Mouse (Mus musculus) liver, embryonic 16.5 days (tissue): ENCODE results near the gene Smad5. TPM values are rescaled to one million over a fixed set of nuclear protein-coding genes. Genes with fewer than 3 reads are reported as not detected.
A peak's percentile ranks its signal among the peaks of the same experiment; 100 is the strongest.

Source experiments
- ATAC-seq: fragments of 200-750 bp; cut with Nextera tagmentation; 2 replicates; pipeline ENCODE4 v1.8.0; 2017; ENCODE audit warnings: low read depth, mild to moderate bottlenecking, moderate number of reproducible peaks, moderate library complexity
- H3K27ac ChIP-seq: fragments of 300-500 bp; sonication (generic); 2 replicates; pipeline ENCODE4 v1.5.1; 2014; ENCODE audit warnings: mild to moderate bottlenecking, low read length
- H3K27me3 ChIP-seq: fragments of 300-500 bp; sonication (generic); 2 replicates; pipeline ENCODE4 v1.6.1; 2014; ENCODE audit warnings: low read depth, low read length, mixed read lengths; ENCODE audit not compliant: control insufficient read depth, insufficient read depth
- H3K36me3 ChIP-seq: fragments of 300-500 bp; sonication (generic); 2 replicates; pipeline ENCODE4 v1.6.1; 2014; ENCODE audit warnings: mild to moderate bottlenecking; ENCODE audit not compliant: control insufficient read depth, insufficient read depth
- H3K4me1 ChIP-seq: fragments of 300-500 bp; sonication (generic); 2 replicates; pipeline ENCODE4 v1.6.1; 2014; ENCODE audit warnings: low read depth, low read length, mixed read lengths; ENCODE audit not compliant: control insufficient read depth
- H3K4me2 ChIP-seq: fragments of 300-500 bp; sonication (generic); 2 replicates; pipeline ENCODE4 v1.6.1; 2014; ENCODE audit warnings: low read depth, low read length, mixed read lengths
- H3K4me3 ChIP-seq: fragments of 300-500 bp; sonication (generic); 2 replicates; pipeline ENCODE4 v1.5.1; 2014; ENCODE audit warnings: low read depth, mild to moderate bottlenecking, low read length
- H3K9ac ChIP-seq: fragments of 300-500 bp; sonication (generic); 2 replicates; pipeline ENCODE4 v1.6.1; 2014; ENCODE audit warnings: low read depth, low read length
- H3K9me3 ChIP-seq: fragments of 300-500 bp; sonication (generic); replicated peaks from 2 replicates; pipeline ENCODE4 v1.6.1; 2016; ENCODE audit warnings: low read length; ENCODE audit not compliant: control insufficient read depth
- WGBS: fragments of 180-500 bp; shearing (Covaris S2); extraction: QIAGEN DNeasy Blood & Tissue Kit; methylation state at CpG from one replicate; pipeline ENCODE4 v1.1.7; 2014; ENCODE audit not compliant: insufficient replicate concordance; 5-methylcytosine and 5-hydroxymethylcytosine counted together
- polyA plus RNA-seq: library from polyadenylated mRNA; unstranded; fragments of >200 nt; fragmentation: Nextera tagmentation; extraction: Ambion mirVana; gene quantifications from 2 replicates; pipeline ENCODE4 v1.2.1, GENCODE M21; 2015

Gene Smad5
- polyA plus RNA-seq, 1 experiment from 2014 or later, result 4.0 TPM

DNA sequence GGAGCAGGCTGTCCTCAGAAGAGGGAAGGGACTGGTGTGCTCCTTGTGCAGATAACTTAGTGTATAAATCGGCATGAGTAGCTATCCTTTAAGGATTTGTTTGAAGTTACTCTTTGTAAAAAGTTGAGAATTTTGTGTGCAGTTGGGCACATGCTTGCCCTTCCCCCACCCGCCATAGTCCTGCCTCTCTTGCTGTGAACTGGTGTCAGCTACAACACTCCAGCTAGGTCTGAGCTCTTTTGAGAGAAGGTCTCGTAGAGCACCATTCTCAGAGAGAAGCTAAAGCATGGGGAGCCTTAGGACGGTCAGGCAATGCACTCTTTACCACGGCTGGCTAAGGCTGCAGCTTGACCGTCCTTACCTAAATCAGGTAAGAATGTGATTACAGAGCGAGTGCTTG lies 38.9 kb downstream of the Smad5 start:
- H3K27ac ChIP-seq, result no peak overlapping the region
- WGBS, result 76% methylated on average over 7 of the region's 7 CpGs
- H3K9ac ChIP-seq, result no peak overlapping the region
- no peaks in the 10 kb centered on the region for H3K9me3 ChIP-seq
- no peaks in the 10 kb centered on the region for H3K4me1 ChIP-seq
- ATAC-seq, result no peak
- peaks cover 12% of the 10 kb centered on the region for H3K36me3 ChIP-seq
- no peak overlapping the region for H3K4me2 ChIP-seq
- H3K27me3 ChIP-seq, result no peaks in the 10 kb centered on the region
- H3K4me3 ChIP-seq, result no peak overlapping the region

DNA sequence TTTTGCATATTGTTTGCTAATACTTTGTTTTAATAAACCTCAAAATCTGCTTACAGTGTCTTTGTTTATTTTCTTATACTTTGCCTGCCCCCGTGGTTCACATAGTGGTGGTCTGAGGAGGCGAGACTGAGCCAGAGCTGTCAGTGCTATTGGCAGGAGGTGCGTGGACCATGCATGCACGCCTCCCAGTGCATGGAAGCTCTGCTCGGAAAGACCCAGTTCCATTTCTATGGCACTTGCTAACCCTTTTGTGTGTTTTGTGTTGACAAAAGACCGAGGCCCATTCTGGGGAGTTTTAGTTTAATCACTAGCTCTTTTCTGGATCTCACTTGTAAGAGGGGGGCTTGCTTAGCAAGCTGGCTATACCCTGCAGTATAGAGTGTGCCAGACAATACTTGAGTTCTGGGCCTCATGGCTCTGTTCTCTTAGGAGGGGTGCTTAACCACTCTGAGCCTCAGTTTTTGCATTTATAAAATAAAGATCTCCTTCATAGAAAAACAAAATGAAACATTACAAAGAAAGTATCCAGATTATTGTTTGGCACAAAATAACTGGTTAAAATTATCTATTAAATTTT lies 39.6 kb downstream of the Smad5 start:
- Histone ChIP-seq H3K4me3 (no peak overlapping the region), H3K4me2 (no peak overlapping the region), H3K4me1 (no peaks in the 10 kb centered on the region), H3K9ac (no peak overlapping the region), H3K27me3 (no peaks in the 10 kb centered on the region), H3K36me3 (peaks cover 12% of the 10 kb centered on the region), H3K9me3 (no peaks in the 10 kb centered on the region), H3K27ac (no peak overlapping the region)
- no peak for ATAC-seq
- WGBS, result 68% methylated on average over 6 of the region's 6 CpGs

DNA sequence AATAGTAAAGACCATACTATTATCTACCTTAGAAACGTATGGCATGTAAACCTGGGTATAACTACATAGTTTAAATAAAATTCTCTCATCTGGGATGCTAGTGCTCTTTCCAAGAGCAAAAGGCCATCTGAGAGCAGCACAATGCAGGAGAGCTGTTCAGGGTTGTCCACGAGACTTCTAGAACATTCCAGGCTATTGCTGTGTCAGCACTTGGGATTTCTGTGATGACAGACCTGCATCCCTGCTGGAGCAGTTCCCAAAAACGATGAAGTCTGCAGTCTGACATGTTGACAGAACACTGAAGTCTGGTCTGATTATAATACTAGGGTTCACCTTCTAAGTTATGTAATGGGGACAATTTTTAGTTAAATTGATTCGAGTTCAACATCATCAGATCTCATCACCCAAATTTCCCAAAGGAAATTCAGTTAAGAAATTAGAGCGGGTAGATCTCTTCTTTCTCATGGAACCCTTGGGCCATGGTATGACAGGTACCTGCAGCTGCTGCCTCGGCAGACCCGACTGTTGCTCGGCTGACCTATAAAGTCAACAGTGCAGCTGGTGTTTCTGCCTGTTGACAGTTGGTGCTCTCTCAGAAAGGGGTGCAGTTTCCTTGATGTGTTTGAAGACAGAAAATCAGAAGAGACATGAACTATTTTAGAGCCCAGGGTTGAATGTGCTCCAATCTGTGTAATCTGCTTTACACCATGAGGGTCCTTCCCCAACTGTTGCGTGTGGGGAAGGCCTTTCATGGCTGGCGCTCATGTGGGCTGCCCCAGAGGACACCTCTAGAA lies 44.1 kb downstream of the Smad5 start:
- ATAC-seq, result no peak
- no peak overlapping the region for H3K27ac ChIP-seq
- H3K4me2 ChIP-seq, result no peak overlapping the region
- WGBS, result 54% methylated on average over 10 of the region's 10 CpGs
- H3K4me1 ChIP-seq, result no peaks in the 10 kb centered on the region
- peaks cover 2% of the 10 kb centered on the region; the same call in 1 of the 2 replicates for H3K36me3 ChIP-seq
- no peak overlapping the region for H3K9ac ChIP-seq
- H3K4me3 ChIP-seq, result no peak overlapping the region
- peaks cover 13% of the 10 kb centered on the region for H3K27me3 ChIP-seq
- no peaks in the 10 kb centered on the region for H3K9me3 ChIP-seq

DNA sequence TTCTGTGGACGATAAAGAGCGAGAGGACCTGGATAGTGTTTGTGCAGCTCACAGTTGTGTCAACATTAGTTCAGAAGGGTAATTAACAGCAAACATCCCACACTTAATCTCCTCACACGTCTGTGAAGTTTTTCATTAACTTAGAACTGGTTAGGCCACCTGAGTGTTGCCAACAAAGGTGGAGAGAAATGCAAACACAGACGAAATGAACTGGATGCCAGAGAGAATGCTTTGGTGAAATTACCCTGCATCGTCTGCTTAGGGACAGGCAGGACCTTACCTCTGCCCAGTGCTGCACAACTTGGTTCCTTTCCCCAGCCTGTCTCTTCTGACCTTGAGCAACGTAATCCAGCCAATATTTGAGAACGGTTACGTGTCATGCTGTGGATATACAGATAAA lies 44.7 kb downstream of the Smad5 start:
- Histone ChIP-seq H3K9ac (no peak overlapping the region), H3K9me3 (no peaks in the 10 kb centered on the region), H3K4me2 (no peak overlapping the region; the same call in 1 of the 2 replicates), H3K4me1 (no peaks in the 10 kb centered on the region), H3K36me3 (peaks cover 2% of the 10 kb centered on the region; the same call in 1 of the 2 replicates), H3K4me3 (no peak overlapping the region), H3K27me3 (peaks cover 19% of the 10 kb centered on the region), H3K27ac (no peak overlapping the region)
- WGBS, result 31% methylated on average over 8 of the region's 8 CpGs
- peak; percentile 35; the same call in 1 of the 2 replicates for ATAC-seq

DNA sequence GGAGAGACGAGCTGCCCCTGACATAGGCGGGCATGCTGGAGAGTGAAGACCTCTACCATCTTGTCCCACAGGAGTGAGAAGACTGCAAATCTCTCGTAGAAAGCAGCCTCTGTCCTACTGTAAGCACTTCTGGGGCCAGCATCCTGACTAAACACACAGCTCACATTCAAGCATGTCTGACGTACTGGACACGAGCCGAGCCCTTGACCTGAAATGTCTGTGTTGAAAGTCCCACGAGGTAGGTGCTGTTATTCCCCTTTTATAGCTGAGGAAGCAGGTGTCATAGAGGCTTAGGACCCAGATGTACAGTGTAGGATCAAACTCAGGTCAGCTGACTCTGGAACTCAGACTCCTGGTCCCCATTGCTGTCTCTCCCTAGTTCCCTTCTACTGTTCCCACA lies 46.6 kb downstream of the Smad5 start:
- H3K4me1 ChIP-seq, result peaks cover 7% of the 10 kb centered on the region
- H3K36me3 ChIP-seq, result no peaks in the 10 kb centered on the region
- no peaks in the 10 kb centered on the region for H3K9me3 ChIP-seq
- no peak overlapping the region for H3K27ac ChIP-seq
- H3K27me3 ChIP-seq, result peaks cover 37% of the 10 kb centered on the region
- no peak overlapping the region for H3K4me3 ChIP-seq
- H3K4me2 ChIP-seq, result no peak overlapping the region
- H3K9ac ChIP-seq, result no peak overlapping the region
- no peak for ATAC-seq
- WGBS, result 66% methylated on average over 7 of the region's 7 CpGs

DNA sequence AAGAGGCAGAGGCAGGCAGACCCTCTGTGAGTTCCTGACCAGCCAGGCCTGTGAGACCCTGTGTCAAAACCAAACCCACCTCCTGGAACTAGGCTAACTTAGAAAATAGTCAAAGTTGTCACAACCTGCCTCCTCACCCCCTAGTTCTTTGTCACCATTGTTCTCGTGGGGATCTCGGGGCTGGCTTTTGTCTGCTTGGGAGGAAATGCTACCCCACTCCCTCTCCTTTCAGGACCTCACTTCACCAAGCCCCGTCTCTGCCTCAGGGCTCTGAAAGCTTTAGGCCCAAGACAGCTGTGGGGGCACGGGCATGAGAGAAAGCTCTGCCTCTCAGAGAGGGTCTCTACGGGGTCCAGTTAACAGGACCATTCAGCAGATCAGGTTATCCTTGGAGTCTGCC lies 49.0 kb downstream of the Smad5 start:
- Histone ChIP-seq H3K9ac (no peak overlapping the region), H3K36me3 (no peaks in the 10 kb centered on the region), H3K4me1 (peaks cover 7% of the 10 kb centered on the region), H3K27me3 (peaks cover 42% of the 10 kb centered on the region), H3K9me3 (no peaks in the 10 kb centered on the region), H3K4me3 (no peak overlapping the region), H3K27ac (no peak overlapping the region), H3K4me2 (no peak overlapping the region)
- WGBS, result 31% methylated on average over 5 of the region's 5 CpGs
- no peak for ATAC-seq

DNA sequence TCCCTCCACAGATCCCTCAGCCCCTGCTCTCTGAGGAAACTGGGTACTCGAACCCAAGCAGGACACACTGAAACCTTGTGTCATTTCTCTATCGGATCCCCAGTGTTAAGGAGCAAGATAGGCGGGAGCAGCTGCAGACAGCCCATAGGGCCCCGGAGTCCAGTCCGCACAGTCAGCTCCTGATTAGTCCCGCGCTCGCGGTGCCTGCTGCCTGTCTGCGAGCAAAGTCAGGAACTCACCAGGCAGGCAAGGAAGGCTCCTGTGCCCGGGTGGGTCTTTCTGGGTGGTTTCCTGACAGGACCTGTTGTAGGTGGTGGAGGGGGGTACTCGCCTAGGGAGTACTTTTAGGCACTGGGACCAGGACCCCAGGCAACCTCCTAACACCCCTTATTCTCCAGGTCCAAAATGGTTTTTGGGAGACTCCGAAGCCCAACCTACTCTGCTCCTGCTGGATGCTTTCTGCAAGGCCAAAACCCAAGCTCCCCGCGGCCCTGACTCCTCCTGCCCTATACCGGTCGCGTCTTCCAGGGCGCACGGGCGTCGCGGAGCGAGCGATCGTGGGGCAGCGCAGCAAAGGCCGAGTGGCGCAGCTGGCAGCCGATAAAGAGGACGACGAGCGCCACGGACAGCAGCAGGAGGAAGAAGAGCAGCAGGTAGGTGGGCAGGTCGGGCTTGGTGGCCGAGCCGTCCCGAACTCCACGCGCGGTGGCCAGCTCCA lies 49.8 kb downstream of the Smad5 start:
- WGBS, result 3% methylated on average over 41 of the region's 41 CpGs
- H3K27me3 ChIP-seq, result peaks cover 42% of the 10 kb centered on the region
- peaks cover 7% of the 10 kb centered on the region for H3K4me1 ChIP-seq
- H3K36me3 ChIP-seq, result no peaks in the 10 kb centered on the region
- ATAC-seq, result no peak
- no peak overlapping the region for H3K9ac ChIP-seq
- no peak overlapping the region for H3K27ac ChIP-seq
- peak overlapping the region; percentile 53 for H3K4me2 ChIP-seq
- H3K4me3 ChIP-seq, result peak overlapping the region; percentile 36
- no peaks in the 10 kb centered on the region for H3K9me3 ChIP-seq

DNA sequence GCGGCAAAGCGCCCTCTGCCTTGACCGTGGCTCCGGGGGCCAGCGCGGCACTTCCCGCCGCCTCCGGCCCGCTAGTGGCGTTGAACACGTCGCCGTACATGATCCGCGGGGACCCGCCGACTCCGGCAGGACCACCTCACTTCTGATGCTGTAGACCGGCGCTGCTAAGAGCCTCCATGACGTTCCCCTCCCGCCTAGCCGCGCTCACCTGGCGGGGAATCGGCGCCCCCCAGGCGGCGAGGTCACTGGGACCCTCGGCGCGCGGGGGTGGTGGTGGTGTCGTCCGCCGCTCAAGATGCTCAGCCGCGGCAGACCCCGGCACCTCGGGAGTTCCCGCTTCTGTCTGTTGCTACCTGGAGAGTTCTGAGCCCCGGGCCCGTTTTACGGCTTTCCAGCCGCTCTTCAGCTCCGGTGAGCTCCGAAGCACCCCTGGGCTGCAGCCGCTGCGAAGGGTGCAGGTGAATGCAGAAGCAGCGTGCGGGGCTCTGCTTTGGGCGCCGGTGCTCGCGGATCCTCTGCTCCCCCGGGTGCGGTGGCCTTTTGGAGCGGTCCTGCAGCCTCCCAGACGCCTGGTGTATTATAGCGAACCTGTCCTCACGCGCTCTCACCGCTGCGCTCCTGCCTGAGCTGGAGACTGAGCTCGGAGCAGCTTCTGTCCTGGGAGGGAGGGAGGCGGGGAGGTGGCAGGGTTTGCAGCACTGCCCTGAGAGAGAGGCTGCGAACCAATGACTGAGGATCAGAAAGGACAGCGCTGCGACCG lies 50.6 kb downstream of the Smad5 start, which contains the start of gene Gm45623:
Gene Gm45623 (minus strand): TSS at position 636 of the 760 bp plus-strand sequence.
- Histone ChIP-seq H3K4me1 (peaks cover 7% of the 10 kb centered on the region), H3K4me3 (peak within 1 kb of the TSS; percentile 36), H3K27me3 (peaks cover 42% of the 10 kb centered on the region), H3K36me3 (no peaks in the 10 kb centered on the region), H3K27ac (no peak within 1 kb of the TSS), H3K9me3 (no peaks in the 10 kb centered on the region), H3K4me2 (peak within 1 kb of the TSS; percentile 53), H3K9ac (no peak within 1 kb of the TSS)
- no peak for ATAC-seq
- WGBS, result 2% methylated on average over 71 of the region's 71 CpGs
